Mouse (Mus musculus) kidney, embryonic 14.5 days (tissue): ENCODE measurements around the gene Klf11. TPM values are rescaled to one million over a fixed set of nuclear protein-coding genes. Genes with fewer than 3 reads are reported as not detected.

Experiments used
- ATAC-seq: fragments of 200-750 bp; cut with Nextera tagmentation; 2 replicates; pipeline ENCODE4 v1.8.0; 2017; ENCODE audit warnings: moderate number of reproducible peaks, mild to moderate bottlenecking, moderate TSS enrichment, moderate library complexity; ENCODE audit not compliant: low FRiP score, low TSS enrichment
- H3K27ac ChIP-seq: fragments of 300-500 bp; sonication (generic); 2 replicates; pipeline ENCODE4 v1.5.1; 2014; ENCODE audit warnings: low read depth, mild to moderate bottlenecking, low read length, moderate library complexity, mixed read lengths
- H3K27me3 ChIP-seq: fragments of 300-500 bp; sonication (generic); 2 replicates; pipeline ENCODE4 v1.6.1; 2014; ENCODE audit warnings: mild to moderate bottlenecking, low read length; ENCODE audit not compliant: control insufficient read depth, insufficient read depth
- H3K36me3 ChIP-seq: fragments of 300-500 bp; sonication (generic); 2 replicates; pipeline ENCODE4 v1.6.1; 2014; ENCODE audit warnings: low read length, mixed read lengths; ENCODE audit not compliant: control insufficient read depth, insufficient read depth
- H3K4me1 ChIP-seq: fragments of 300-500 bp; sonication (generic); 2 replicates; pipeline ENCODE4 v1.6.1; 2014; ENCODE audit warnings: low read length, mixed read lengths; ENCODE audit not compliant: control insufficient read depth, insufficient read depth
- H3K4me2 ChIP-seq: fragments of 300-500 bp; sonication (generic); replicated peaks from 2 replicates; pipeline ENCODE4 v1.6.1; 2014; ENCODE audit warnings: low read depth, mild to moderate bottlenecking, low read length
- H3K4me3 ChIP-seq: fragments of 300-500 bp; sonication (generic); 2 replicates; pipeline ENCODE4 v1.5.1; 2014; ENCODE audit warnings: mild to moderate bottlenecking, low read length
- H3K9ac ChIP-seq: fragments of 300-500 bp; sonication (generic); 2 replicates; pipeline ENCODE4 v1.6.1; 2014; ENCODE audit warnings: low read depth, mild to moderate bottlenecking, low read length, moderate library complexity
- H3K9me3 ChIP-seq: fragments of 300-500 bp; sonication (generic); 2 replicates; pipeline ENCODE4 v1.6.1; 2016; ENCODE audit warnings: low read length; ENCODE audit not compliant: control insufficient read depth
- WGBS: fragments of 180-500 bp; shearing (Covaris S2); extraction: QIAGEN DNeasy Blood & Tissue Kit; methylation state at CpG from one replicate; pipeline ENCODE4 v1.1.7; 2014; 5-methylcytosine and 5-hydroxymethylcytosine counted together
- polyA plus RNA-seq: library from polyadenylated mRNA; unstranded; fragments of >200 nt; fragmentation: Nextera tagmentation; extraction: Ambion mirVana; gene quantifications from 2 replicates; pipeline ENCODE4 v1.2.1, GENCODE M21; 2014

Klf11 gene
- polyA plus RNA-seq, 1 experiment from 2014 or later = 11.9 TPM

GRCm38 (mm10) chr12:24705502-24706263 is 54.6 kb downstream of the Klf11 start:
- 85% methylated on average over 15 of the region's 15 CpGs for WGBS
- H3K36me3 ChIP-seq = peaks cover 4% of the 10 kb centered on the region; the same call in 1 of the 2 replicates
- H3K9me3 ChIP-seq = no peaks in the 10 kb centered on the region
- H3K4me3 ChIP-seq = no peak overlapping the region
- no peak overlapping the region for H3K4me2 ChIP-seq
- H3K27ac ChIP-seq = no peak overlapping the region
- H3K4me1 ChIP-seq = peaks cover 9% of the 10 kb centered on the region; the same call in 1 of the 2 replicates
- H3K27me3 ChIP-seq = no peaks in the 10 kb centered on the region
- no peak overlapping the region for H3K9ac ChIP-seq
- no peak for ATAC-seq

- peaks cover 17% of the 10 kb centered on the region for H3K36me3 ChIP-seq
- H3K9me3 ChIP-seq = no peaks in the 10 kb centered on the region
- H3K4me3 ChIP-seq = peak overlapping the region; percentile 90
- peak overlapping the region; percentile 56; the same call in 1 of the 2 replicates for H3K27ac ChIP-seq
- 1% methylated on average over 27 of the region's 27 CpGs for WGBS
- H3K27me3 ChIP-seq = no peaks in the 10 kb centered on the region
- ATAC-seq = peak; percentile 41
- peaks cover 12% of the 10 kb centered on the region; the same call in 1 of the 2 replicates for H3K4me1 ChIP-seq
- peak overlapping the region; percentile 90 for H3K9ac ChIP-seq
- peak overlapping the region; percentile 87 for H3K4me2 ChIP-seq
Observed at GRCm38 (mm10) chr12:24706764-24707479, 55.8 kb downstream of the Klf11 start.

GRCm38 (mm10) chr12:24707480-24707802 is 56.4 kb downstream of the Klf11 start:
- Histone ChIP-seq H3K4me2 (peak overlapping the region; percentile 87), H3K27ac (peak overlapping the region; percentile 56; the same call in 1 of the 2 replicates), H3K27me3 (no peaks in the 10 kb centered on the region), H3K9me3 (no peaks in the 10 kb centered on the region), H3K9ac (peak overlapping the region; percentile 90), H3K36me3 (peaks cover 22% of the 10 kb centered on the region), H3K4me1 (peaks cover 12% of the 10 kb centered on the region; the same call in 1 of the 2 replicates), H3K4me3 (peak overlapping the region; percentile 90)
- ATAC-seq = 0 out of 2 replicates have a peak, but pooled peaks have one; percentile 15
- WGBS = 0% methylated on average over 9 of the region's 9 CpGs

- H3K27me3 ChIP-seq = no peaks in the 10 kb centered on the region
- peak within 1 kb of the TSS; percentile 87 for H3K27ac ChIP-seq
- H3K4me1 ChIP-seq = peaks cover 12% of the 10 kb centered on the region; the same call in 1 of the 2 replicates
- H3K36me3 ChIP-seq = peaks cover 27% of the 10 kb centered on the region
- WGBS = under 1% methylated on average over 82 of the region's 83 CpGs
- no peaks in the 10 kb centered on the region for H3K9me3 ChIP-seq
- H3K4me3 ChIP-seq = peak within 1 kb of the TSS; percentile 90
- peak within 1 kb of the TSS; percentile 87 for H3K4me2 ChIP-seq
- peak; percentile 88 for ATAC-seq
- peak within 1 kb of the TSS; percentile 90 for H3K9ac ChIP-seq
Observed at GRCm38 (mm10) chr12:24707954-24708823, 57.1 kb downstream of the Klf11 start, which contains the start of gene Rrm2. Gene Rrm2, plus strand, starts transcription at chr12:24708241.

GRCm38 (mm10) chr12:24708824-24709218 is 57.7 kb downstream of the Klf11 start:
- Histone ChIP-seq H3K4me1 (peaks cover 12% of the 10 kb centered on the region; the same call in 1 of the 2 replicates), H3K9me3 (no peaks in the 10 kb centered on the region), H3K27ac (peak overlapping the region; percentile 87), H3K9ac (peak overlapping the region; percentile 90), H3K4me3 (peak overlapping the region; percentile 90), H3K4me2 (peak overlapping the region; percentile 87), H3K36me3 (peaks cover 33% of the 10 kb centered on the region), H3K27me3 (no peaks in the 10 kb centered on the region)
- under 1% methylated on average over 17 of the region's 17 CpGs for WGBS
- ATAC-seq = no peak

- no peak for ATAC-seq
- Histone ChIP-seq H3K4me2 (peak overlapping the region; percentile 87), H3K4me1 (peaks cover 12% of the 10 kb centered on the region; the same call in 1 of the 2 replicates), H3K9me3 (no peaks in the 10 kb centered on the region), H3K36me3 (peaks cover 38% of the 10 kb centered on the region), H3K27ac (peak overlapping the region; percentile 49; the same call in 1 of the 2 replicates), H3K27me3 (no peaks in the 10 kb centered on the region), H3K9ac (peak overlapping the region; percentile 90), H3K4me3 (peak overlapping the region; percentile 90)
- 10% methylated on average over 6 of the region's 6 CpGs for WGBS
Observed at GRCm38 (mm10) chr12:24709409-24709808, 58.3 kb downstream of the Klf11 start.

GRCm38 (mm10) chr12:24709831-24710508 is 58.9 kb downstream of the Klf11 start:
- Histone ChIP-seq H3K4me2 (peak overlapping the region; percentile 87), H3K4me1 (peaks cover 12% of the 10 kb centered on the region; the same call in 1 of the 2 replicates), H3K9me3 (no peaks in the 10 kb centered on the region), H3K4me3 (peak overlapping the region; percentile 90), H3K9ac (peak overlapping the region; percentile 90), H3K27me3 (no peaks in the 10 kb centered on the region), H3K27ac (no peak overlapping the region), H3K36me3 (peaks cover 43% of the 10 kb centered on the region)
- 0 out of 2 replicates have a peak, but pooled peaks have one; percentile 11 for ATAC-seq
- 33% methylated on average over 5 of the region's 5 CpGs for WGBS

- no peak for ATAC-seq
- peaks cover 43% of the 10 kb centered on the region for H3K36me3 ChIP-seq
- peak overlapping the region; percentile 34; the same call in 1 of the 2 replicates for H3K4me2 ChIP-seq
- 66% methylated on average over 5 of the region's 5 CpGs for WGBS
- H3K9ac ChIP-seq = no peak overlapping the region
- peak overlapping the region; percentile 90; the same call in 1 of the 2 replicates for H3K4me3 ChIP-seq
- no peaks in the 10 kb centered on the region for H3K27me3 ChIP-seq
- H3K4me1 ChIP-seq = peaks cover 12% of the 10 kb centered on the region; the same call in 1 of the 2 replicates
- H3K9me3 ChIP-seq = no peaks in the 10 kb centered on the region
- H3K27ac ChIP-seq = no peak overlapping the region
Observed at GRCm38 (mm10) chr12:24710672-24711071, 59.6 kb downstream of the Klf11 start.
